Mouse (Mus musculus): ENCODE measurements around the gene Rtn4rl1. TPM values are rescaled to one million over a fixed set of nuclear protein-coding genes. Genes with fewer than 3 reads are reported as not detected.

Rtn4rl1 gene
- total RNA-seq, 2 experiments from 2014 or later, result 104 to 110 TPM

GRCm38 (mm10) chr11:75157901-75158300 is 35.7 kb upstream of the Rtn4rl1 start:
- no peak overlapping the region for H3K4me3 ChIP-seq
- TF ChIP-seq CTCF (conservative IDR thresholded peaks at IDR 0.05), result no peak
- peak overlapping the region; percentile 74 for H3K27ac ChIP-seq

DNA sequence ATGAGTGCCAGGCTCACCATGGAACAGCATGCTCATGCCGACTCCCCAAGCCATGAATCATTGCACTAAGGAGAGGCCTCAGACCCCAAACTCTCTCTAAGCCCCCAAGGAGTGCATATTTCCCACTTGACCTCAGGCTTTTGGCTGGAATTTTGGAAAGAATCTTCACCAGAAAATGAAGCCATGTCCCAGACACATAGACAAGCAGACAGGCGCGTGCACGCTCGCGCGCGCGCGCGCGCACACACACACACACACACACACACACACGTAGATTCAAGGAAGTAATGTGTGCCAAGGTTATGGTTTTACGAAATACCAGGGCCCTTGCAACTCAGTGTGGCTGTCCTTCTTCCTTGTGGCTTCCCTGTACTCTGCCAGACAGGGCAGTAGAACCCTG is 35.2 kb upstream of the Rtn4rl1 start:
- no peak for DNase-seq (ENCODE audit: low spot score in 2 of 2)
- TF ChIP-seq CTCF (conservative IDR thresholded peaks at IDR 0.05), result no peak
- Histone ChIP-seq H3K4me3 (no peak overlapping the region), H3K27ac (no peak overlapping the region)

More at GRCm38 (mm10) chr11:75157901-75158300, 35.7 kb upstream of the Rtn4rl1 start:
- DNase-seq (ENCODE audit: low spot score in 2 of 2), result no peak

GRCm38 (mm10) chr11:75159564-75159963 is 34.0 kb upstream of the Rtn4rl1 start:
- peak; percentile 69 for TF ChIP-seq CTCF (conservative IDR thresholded peaks at IDR 0.05)
- no peak for DNase-seq (ENCODE audit: low spot score in 2 of 2)
- Histone ChIP-seq H3K4me3 (no peak overlapping the region), H3K27ac (0 out of 2 replicates have a peak overlapping the region, but pooled peaks have one; percentile 10)

- no peak for TF ChIP-seq CTCF (conservative IDR thresholded peaks at IDR 0.05)
- DNase-seq (ENCODE audit: low spot score in 2 of 2), result no peak
- H3K27ac ChIP-seq, result no peak overlapping the region; the same call in 1 of the 2 replicates
- no peak overlapping the region for H3K4me3 ChIP-seq
Observed at GRCm38 (mm10) chr11:75160954-75161353, 32.6 kb upstream of the Rtn4rl1 start.

GRCm38 (mm10) chr11:75161417-75162008 is 32.1 kb upstream of the Rtn4rl1 start:
- H3K4me3 ChIP-seq, result no peak overlapping the region
- H3K27ac ChIP-seq, result no peak overlapping the region
- no peak for TF ChIP-seq CTCF (conservative IDR thresholded peaks at IDR 0.05)
- DNase-seq (ENCODE audit: low spot score in 2 of 2), result no peak

DNA sequence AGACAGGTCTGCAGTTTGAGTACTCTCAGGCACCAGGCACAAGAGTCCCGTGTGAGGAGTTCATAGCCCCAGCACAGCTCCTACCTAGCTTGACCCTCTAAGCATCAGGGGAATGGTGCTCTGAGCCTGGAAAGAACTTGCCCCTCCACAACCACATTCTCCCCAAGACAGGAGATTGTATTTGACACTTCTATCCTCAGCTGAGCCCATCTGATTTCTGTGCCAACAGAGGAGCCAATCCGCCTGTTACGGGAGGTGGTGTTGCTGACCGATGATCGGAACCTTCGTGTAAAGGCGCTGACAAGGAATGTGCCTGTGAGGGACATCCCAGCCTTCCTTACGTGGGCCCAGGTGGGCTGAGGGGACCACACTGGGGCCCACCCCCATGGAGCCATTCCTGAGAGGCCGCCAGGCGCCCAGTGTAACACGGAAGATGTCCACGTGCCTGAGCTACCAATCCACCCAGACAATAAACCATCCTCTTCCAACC is 30.9 kb upstream of the Rtn4rl1 start:
- Histone ChIP-seq H3K4me3 (no peak overlapping the region), H3K27ac (peak overlapping the region; percentile 43; the same call in 1 of the 2 replicates)
- no peak for TF ChIP-seq CTCF (conservative IDR thresholded peaks at IDR 0.05)
- no peak for DNase-seq (ENCODE audit: low spot score in 2 of 2)

DNA sequence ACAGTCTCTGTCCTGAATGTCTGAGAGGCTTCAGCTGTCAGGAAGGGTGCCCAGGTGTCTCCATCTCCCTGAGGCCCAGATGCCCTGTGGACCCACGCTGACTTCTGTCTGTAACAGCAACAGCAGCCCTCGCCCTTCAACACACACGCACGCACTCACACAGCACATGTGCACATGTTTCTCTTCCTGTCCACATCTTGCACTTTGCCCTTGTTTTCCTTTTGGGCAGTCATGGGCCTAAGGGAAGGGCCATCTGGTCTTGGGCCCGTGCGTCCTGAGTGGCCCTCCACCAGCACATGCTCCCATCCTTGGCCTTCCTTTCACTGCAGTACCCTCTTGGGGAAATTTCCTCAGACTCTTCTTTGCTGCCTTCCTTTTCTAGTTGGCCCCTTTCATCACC is 30.2 kb upstream of the Rtn4rl1 start:
- peak overlapping the region; percentile 43; the same call in 1 of the 2 replicates for H3K27ac ChIP-seq
- H3K4me3 ChIP-seq, result no peak overlapping the region
- no peak for DNase-seq (ENCODE audit: low spot score in 2 of 2)
- TF ChIP-seq CTCF (conservative IDR thresholded peaks at IDR 0.05), result no peak

- no peak for TF ChIP-seq CTCF (conservative IDR thresholded peaks at IDR 0.05)
- H3K4me3 ChIP-seq, result no peak overlapping the region
Observed at GRCm38 (mm10) chr11:75164051-75164450, 29.5 kb upstream of the Rtn4rl1 start.

GRCm38 (mm10) chr11:75164750-75165149 is 28.8 kb upstream of the Rtn4rl1 start:
- DNase-seq (ENCODE audit: low spot score in 2 of 2), result no peak
- TF ChIP-seq CTCF (conservative IDR thresholded peaks at IDR 0.05), result peak; percentile 50
- no peak overlapping the region; the same call in 1 of the 2 replicates for H3K4me3 ChIP-seq
- H3K27ac ChIP-seq, result no peak overlapping the region

More at GRCm38 (mm10) chr11:75164051-75164450, 29.5 kb upstream of the Rtn4rl1 start:
- no peak for DNase-seq (ENCODE audit: low spot score in 2 of 2)
- no peak overlapping the region for H3K27ac ChIP-seq

DNA sequence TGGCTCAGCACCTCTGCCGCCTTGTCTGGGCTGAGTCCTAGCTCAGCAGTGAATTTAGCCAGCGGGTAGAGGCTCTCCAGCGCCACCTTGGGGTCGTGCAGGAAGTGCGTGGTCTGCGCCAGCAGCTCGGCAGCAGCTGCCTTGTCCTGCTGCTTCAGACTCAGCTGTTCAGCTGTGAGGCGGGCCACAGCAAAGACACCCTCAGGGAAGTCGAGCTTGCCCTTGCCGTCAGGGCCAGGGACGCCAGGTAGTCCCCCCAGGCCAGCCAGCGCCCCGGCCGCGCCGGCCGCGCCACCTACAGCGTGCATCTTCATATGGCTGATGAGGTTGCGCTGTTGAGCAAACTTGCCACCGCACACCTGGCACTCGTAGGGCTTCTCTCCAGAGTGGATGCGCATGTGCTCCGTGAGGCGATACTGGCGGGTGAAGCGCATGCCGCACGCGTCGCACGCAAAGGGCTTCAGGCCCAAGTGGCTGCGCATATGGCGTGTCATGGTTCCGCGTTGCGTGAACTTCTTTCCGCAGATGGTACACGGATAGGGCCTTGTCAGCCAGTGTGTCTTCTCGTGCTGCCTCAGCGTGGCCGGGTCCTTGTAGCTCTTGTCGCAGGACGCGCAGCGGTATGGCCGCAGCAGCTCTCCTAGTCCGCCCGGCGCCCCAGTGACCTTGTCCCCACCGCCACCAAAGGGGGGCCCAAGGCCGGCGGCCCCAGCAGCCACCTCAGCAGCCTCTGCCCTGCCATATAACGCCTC is 28.0 kb upstream of the Rtn4rl1 start:
- peak; percentile 92 for TF ChIP-seq CTCF (conservative IDR thresholded peaks at IDR 0.05)
- peak; percentile 59 to 83 for DNase-seq (ENCODE audit: low spot score in 2 of 2)
- H3K27ac ChIP-seq, result peak overlapping the region; percentile 62

GRCm38 (mm10) chr11:75166193-75166842 is 27.3 kb upstream of the Rtn4rl1 start:
- Histone ChIP-seq H3K4me3 (peak overlapping the region; percentile 43), H3K27ac (peak overlapping the region; percentile 62; the same call in 1 of the 2 replicates)
- TF ChIP-seq CTCF (conservative IDR thresholded peaks at IDR 0.05), result no peak
- no peak for DNase-seq (ENCODE audit: low spot score in 2 of 2)

More for the DNA sequence above, 28.0 kb upstream of the Rtn4rl1 start:
- H3K4me3 ChIP-seq, result peak overlapping the region; percentile 43

DNA sequence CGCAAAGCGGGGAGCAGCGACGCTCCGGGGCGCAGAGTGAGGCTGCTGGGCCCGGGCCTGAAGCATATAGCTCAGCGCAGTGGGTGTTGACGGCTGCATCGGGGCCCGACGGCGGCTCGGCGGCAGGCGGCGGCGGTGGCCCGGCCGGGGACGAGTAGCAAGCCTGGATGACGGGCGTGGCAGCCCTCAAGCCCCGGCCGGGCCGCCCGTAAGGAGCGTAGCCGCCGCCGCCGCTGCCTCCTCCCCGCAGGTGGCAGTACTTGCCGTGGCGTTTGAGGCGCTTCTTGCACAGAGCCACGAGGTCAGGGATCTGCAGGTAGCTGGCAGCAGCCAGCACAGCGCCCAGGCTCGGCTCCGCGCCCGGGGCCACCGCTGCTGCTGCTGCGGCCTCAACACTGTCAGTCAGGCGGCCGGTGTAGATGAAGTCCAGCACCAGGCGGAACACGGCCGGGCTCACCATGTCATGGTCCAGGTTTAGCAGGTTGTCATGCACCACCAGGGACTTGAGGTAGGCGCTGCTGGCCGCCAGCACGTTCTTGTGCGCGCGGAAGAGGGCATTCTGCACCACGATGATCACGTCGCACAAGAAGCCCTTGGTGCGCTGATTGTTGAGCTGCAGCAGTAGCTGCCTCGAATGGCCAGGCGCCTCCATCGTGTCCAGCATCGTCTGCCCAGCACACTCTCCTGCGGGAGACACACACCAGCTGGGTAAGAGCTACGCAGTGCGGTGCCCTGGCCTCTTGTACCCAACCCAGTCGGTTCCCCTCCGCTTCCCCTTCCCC is 26.5 kb upstream of the Rtn4rl1 start:
- TF ChIP-seq CTCF (conservative IDR thresholded peaks at IDR 0.05), result no peak
- no peak for DNase-seq (ENCODE audit: low spot score in 2 of 2)
- Histone ChIP-seq H3K27ac (0 out of 2 replicates have a peak overlapping the region, but pooled peaks have one; percentile 62), H3K4me3 (peak overlapping the region; percentile 20; the same call in 1 of the 2 replicates)
